Mouse (Mus musculus) bone marrow macrophage, adult 2 months (primary cell): ENCODE results near the gene Fgfr2.

Experiments
- CTCF ChIP-seq: IDR thresholded peaks from 2 replicates; pipeline ENCODE4 v1.5.1; 2012; ENCODE audit warnings: low read depth, mild to moderate bottlenecking, low read length, moderate library complexity
- POLR2A ChIP-seq: IDR thresholded peaks from 2 replicates; pipeline ENCODE4 v1.6.1; 2012; ENCODE audit warnings: mild to moderate bottlenecking, low read depth, low read length, borderline replicate concordance

DNA sequence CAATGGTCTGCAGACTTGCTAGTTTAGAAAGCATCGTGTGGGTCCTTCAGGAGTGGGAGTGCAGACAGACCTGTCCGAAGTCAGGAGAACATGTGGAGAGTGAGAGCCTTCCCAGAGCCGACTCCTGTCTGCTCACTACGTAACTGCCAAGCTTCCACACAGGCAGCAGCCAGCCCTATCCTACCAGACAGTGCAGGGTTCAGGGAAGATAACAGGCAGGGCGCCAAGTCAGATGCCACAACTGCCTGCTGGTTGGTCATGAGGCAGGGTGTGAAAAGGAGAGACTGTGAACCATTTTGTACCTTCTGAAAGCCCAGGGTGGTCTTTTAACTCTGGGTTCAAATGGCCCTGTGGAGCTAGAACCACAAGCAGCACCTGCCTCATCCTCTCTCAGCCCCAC, 553.1 kb downstream of the Fgfr2 start:
- TF ChIP-seq POLR2A, result no peak
- TF ChIP-seq CTCF, result no peak
